Mouse (Mus musculus) stomach, postnatal 0 days (tissue): Measurements from ENCODE around the gene Otogl. TPM values are rescaled to one million over a fixed set of nuclear protein-coding genes. Genes with fewer than 3 reads are reported as not detected.

Experiments used
- ATAC-seq: fragments of 200-750 bp; cut with Nextera tagmentation; 2 replicates; pipeline ENCODE4 v1.8.0; 2017; ENCODE audit not compliant: low FRiP score, low TSS enrichment
- DNase-seq: peaks from one replicate; pipeline ENCODE4 v3.0.0-alpha.2; 2016; ENCODE audit warnings: low spot score
- H3K27ac ChIP-seq: fragments of 300-500 bp; sonication (generic); replicated peaks from 2 replicates; pipeline ENCODE4 v1.5.1; 2014; ENCODE audit warnings: mild to moderate bottlenecking, control low read depth
- H3K27me3 ChIP-seq: fragments of 300-500 bp; sonication (generic); 2 replicates; pipeline ENCODE4 v1.6.1; 2014; ENCODE audit warnings: low read length; ENCODE audit not compliant: control insufficient read depth, insufficient read depth
- H3K36me3 ChIP-seq: fragments of 300-500 bp; sonication (generic); 2 replicates; pipeline ENCODE4 v1.6.1; 2014; ENCODE audit warnings: low read length, mixed read lengths; ENCODE audit not compliant: control insufficient read depth, insufficient read depth
- H3K4me1 ChIP-seq: fragments of 300-500 bp; sonication (generic); replicated peaks from 2 replicates; pipeline ENCODE4 v1.6.1; 2014; ENCODE audit warnings: antibody characterized with exemption; ENCODE audit not compliant: control insufficient read depth, insufficient read depth
- H3K4me2 ChIP-seq: fragments of 300-500 bp; sonication (generic); replicated peaks from 2 replicates; pipeline ENCODE4 v1.6.1; 2014; ENCODE audit warnings: low read depth, mild to moderate bottlenecking, control low read depth, moderate library complexity
- H3K4me3 ChIP-seq: fragments of 300-500 bp; sonication (generic); 2 replicates; pipeline ENCODE4 v1.5.1; 2014; ENCODE audit warnings: low read depth, low read length, control low read depth
- H3K9ac ChIP-seq: fragments of 300-500 bp; sonication (generic); 2 replicates; pipeline ENCODE4 v1.6.1; 2014; ENCODE audit warnings: mild to moderate bottlenecking, low read length, control low read depth, mixed read lengths
- H3K9me3 ChIP-seq: fragments of 300-500 bp; sonication (generic); 2 replicates; pipeline ENCODE4 v1.6.1; 2016; ENCODE audit warnings: low read length; ENCODE audit not compliant: control insufficient read depth
- CTCF ChIP-seq: IDR thresholded peaks from 2 replicates; pipeline ENCODE4 v1.5.1; 2016; ENCODE audit warnings: antibody characterized with exemption, low read depth, mild to moderate bottlenecking, moderate library complexity
- EP300 ChIP-seq: optimal IDR thresholded peaks from 2 replicates; pipeline ENCODE3; 2016; ENCODE audit warnings: antibody characterized with exemption
- WGBS: fragments of 180-500 bp; shearing (Covaris S2); extraction: QIAGEN DNeasy Blood & Tissue Kit; methylation state at CpG from one replicate; pipeline ENCODE4 v1.1.7; 2014; 5-methylcytosine and 5-hydroxymethylcytosine counted together
- polyA plus RNA-seq: library from polyadenylated mRNA; unstranded; fragments of >200 nt; fragmentation: Nextera tagmentation; extraction: Ambion mirVana; gene quantifications from 2 replicates; pipeline ENCODE4 v1.2.1, GENCODE M21; 2015

Otogl gene
- polyA plus RNA-seq, 1 experiment from 2014 or later: 0.02 TPM

DNA sequence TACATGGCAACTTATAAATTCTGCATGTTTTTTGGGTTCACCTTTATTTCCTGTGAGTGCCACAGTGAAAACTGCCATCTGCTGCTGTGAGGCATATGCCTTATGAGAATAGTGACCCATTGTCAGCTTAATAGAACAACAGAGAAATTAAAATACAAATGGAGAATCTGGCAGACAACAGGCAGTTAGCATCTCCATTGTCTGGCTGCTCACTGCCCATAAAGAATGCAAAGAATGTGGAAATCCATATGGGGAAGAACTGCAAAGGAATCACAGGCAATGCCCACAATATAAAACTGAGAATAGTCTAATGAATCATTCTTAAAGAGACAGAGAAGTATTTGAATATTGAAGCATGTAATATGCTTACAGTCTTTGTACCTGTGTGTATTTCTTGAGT lies 177.6 kb downstream of the Otogl start:
- DNase-seq (no peak), ATAC-seq (no peak)
- no peaks in the 10 kb centered on the region for H3K4me1 ChIP-seq
- no peak for TF ChIP-seq EP300
- no peak for TF ChIP-seq CTCF
- no peak overlapping the region for H3K4me3 ChIP-seq
- no peaks in the 10 kb centered on the region for H3K27me3 ChIP-seq
- H3K27ac ChIP-seq: no peak overlapping the region
- H3K9ac ChIP-seq: no peak overlapping the region
- no peaks in the 10 kb centered on the region for H3K9me3 ChIP-seq
- H3K4me2 ChIP-seq: no peak overlapping the region
- no peaks in the 10 kb centered on the region for H3K36me3 ChIP-seq

DNA sequence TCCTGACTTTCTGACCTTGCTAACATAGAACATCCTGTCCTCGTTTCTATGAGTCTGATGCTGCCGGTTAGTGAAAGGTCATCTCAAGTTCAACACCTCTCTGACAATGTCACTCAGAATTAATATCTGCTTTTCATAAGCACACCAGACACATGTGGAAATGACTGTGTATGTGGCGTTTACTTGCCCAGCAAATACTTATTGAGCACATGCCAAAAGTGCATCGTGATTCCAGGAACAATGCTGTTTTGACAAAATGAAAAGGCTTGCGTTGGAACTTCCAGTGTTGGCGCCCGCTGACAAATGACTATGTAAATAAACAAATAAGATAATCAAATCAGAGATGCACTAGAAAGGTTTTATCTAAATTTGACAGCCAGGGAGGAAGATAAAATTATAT lies 186.3 kb downstream of the Otogl start:
- no peaks in the 10 kb centered on the region for H3K9me3 ChIP-seq
- H3K4me3 ChIP-seq: no peak overlapping the region
- ATAC-seq (no peak), DNase-seq (no peak)
- no peak overlapping the region for H3K4me2 ChIP-seq
- H3K36me3 ChIP-seq: no peaks in the 10 kb centered on the region
- 32% methylated on average over 7 of the region's 7 CpGs for WGBS
- H3K9ac ChIP-seq: no peak overlapping the region
- H3K27me3 ChIP-seq: no peaks in the 10 kb centered on the region
- no peaks in the 10 kb centered on the region for H3K4me1 ChIP-seq
- H3K27ac ChIP-seq: no peak overlapping the region
- no peak for TF ChIP-seq CTCF

- H3K4me2 ChIP-seq: no peak within 1 kb of the TSS
- DNase-seq: no peak
- no peaks in the 10 kb centered on the region for H3K9me3 ChIP-seq
- ATAC-seq: no peak
- H3K27me3 ChIP-seq: no peaks in the 10 kb centered on the region
- TF ChIP-seq CTCF (no peak), EP300 (no peak)
- no peaks in the 10 kb centered on the region for H3K36me3 ChIP-seq
- H3K4me3 ChIP-seq: no peak within 1 kb of the TSS
- H3K9ac ChIP-seq: no peak within 1 kb of the TSS
- H3K27ac ChIP-seq: no peak within 1 kb of the TSS
- 54% methylated on average over 1 of the region's 1 CpGs for WGBS
- no peaks in the 10 kb centered on the region for H3K4me1 ChIP-seq
Observed at GRCm38 (mm10) chr10:107719806-107720205, 192.1 kb downstream of the Otogl start, which contains the start of gene Ptprq. TSS of gene Ptprq (minus strand) at chr10:107720051.

Other genes starting within 250 kb of the Otogl start
- 0.02 TPM in 1 of 2 replicates, not detected in the other for gene Ptprq, start 192.1 kb downstream of the Otogl start, polyA plus RNA-seq